24 mouse cellular contexts compared by ENCODE assay signal in the genomic region with DNA sequence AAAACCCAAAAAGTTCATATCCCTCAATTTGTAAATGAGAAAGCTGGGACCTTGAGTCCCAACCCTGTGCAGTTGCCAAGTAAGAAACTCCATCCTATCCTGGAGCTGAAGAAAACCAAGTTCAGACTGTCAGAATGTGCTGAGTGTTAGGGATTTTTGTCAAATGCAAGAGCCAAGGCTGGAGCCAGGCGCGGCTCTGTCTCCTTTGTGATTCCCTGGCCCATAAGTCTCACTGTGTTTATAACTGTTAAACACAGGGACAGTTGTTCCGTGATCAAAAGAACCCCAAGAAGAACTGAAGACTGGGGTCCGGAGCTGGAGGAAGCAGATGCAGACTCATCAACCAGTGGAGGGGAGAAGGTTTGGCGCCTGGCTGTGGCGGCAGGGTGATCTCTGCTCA.
A peak's percentile ranks its signal among the peaks of the same experiment; 100 is the strongest.
DNase-seq lines count a peak whose midpoint lies in the region; ATAC-seq and TF ChIP-seq lines count a peak whose summit lies in the region.
"Had no signal": no experiment of that assay in that cellular context is flagged by ENCODE, and none has a peak within 500 bp of the region (broad histone marks: within the 10 kb centered on the region; RNA-seq: fewer than 3 reads in every experiment).

No protein-coding gene starts in this region.

- TF ChIP-seq CTCF in stomach, postnatal 0 days (IDR thresholded peaks at IDR 0.05; ENCODE audit: low read depth): no peak

- H3K27ac ChIP-seq in kidney, embryonic 16.5 days (ENCODE audit: low read length): no peak overlapping the region
- H3K27ac ChIP-seq in stomach, embryonic 15.5 days: 0 out of 2 replicates have a peak overlapping the region, but pooled peaks have one; percentile 16
- no peak overlapping the region for H3K27ac ChIP-seq in stomach, postnatal 0 days (replicated peaks)
- H3K27ac ChIP-seq: embryonic facial prominence, embryonic 13.5 days; forebrain, embryonic 15.5 days; hindbrain, embryonic 13.5 days; layer of hippocampus, adult 2 months; liver, embryonic 12.5 days; midbrain, embryonic 15.5 days had no signal

- no peaks in the 10 kb centered on the region for H3K9me3 ChIP-seq in kidney, embryonic 16.5 days (ENCODE audit: low read length)
- H3K9me3 ChIP-seq in stomach, embryonic 15.5 days: no peaks in the 10 kb centered on the region
- no peaks in the 10 kb centered on the region for H3K9me3 ChIP-seq in stomach, postnatal 0 days (ENCODE audit: control insufficient read depth, low read length)
- H3K9me3 ChIP-seq: embryonic facial prominence, embryonic 13.5 days; forebrain, embryonic 15.5 days; hindbrain, embryonic 13.5 days; liver, embryonic 12.5 days; midbrain, embryonic 15.5 days had no signal

- no peak overlapping the region for H3K9ac ChIP-seq in kidney, embryonic 16.5 days (replicated peaks; ENCODE audit: low read length)
- no peak overlapping the region for H3K9ac ChIP-seq in stomach, embryonic 15.5 days
- no peak overlapping the region for H3K9ac ChIP-seq in stomach, postnatal 0 days (ENCODE audit: low read length)
- H3K9ac ChIP-seq: embryonic facial prominence, embryonic 13.5 days; forebrain, embryonic 15.5 days; hindbrain, embryonic 13.5 days; liver, embryonic 12.5 days; midbrain, embryonic 15.5 days had no signal

- TF ChIP-seq EP300 in stomach, postnatal 0 days (optimal IDR thresholded peaks at IDR 0.05): no peak

- DNase-seq in gastrocnemius, postnatal 25 days: peak; percentile 11
- DNase-seq in gastrocnemius, adult 18-20 months (ENCODE audit: low spot score): no peak
- peak; percentile 28 for DNase-seq in kidney, adult 18-20 months
- DNase-seq in stomach, postnatal 0 days (ENCODE audit: low spot score): no peak
- no peak for DNase-seq in layer of hippocampus, adult 11-12 months (ENCODE audit: low spot score)
- DNase-seq in T-cell, adult 2 months (ENCODE audit: low spot score): no peak
- DNase-seq: adrenal gland, postnatal 25 days; cerebellum, adult 11 months; cerebellum, postnatal 10 days; layer of hippocampus, postnatal 36 days; lung, adult 2 months; thymus, adult 18-20 months; thymus, postnatal 4 days had no signal

- no peak overlapping the region for H3K4me3 ChIP-seq in kidney, embryonic 16.5 days (ENCODE audit: low read length)
- H3K4me3 ChIP-seq in stomach, embryonic 15.5 days (replicated peaks): no peak overlapping the region
- no peak overlapping the region for H3K4me3 ChIP-seq in stomach, postnatal 0 days (ENCODE audit: low read depth, low read length)
- H3K4me3 ChIP-seq: embryonic facial prominence, embryonic 13.5 days; forebrain, embryonic 15.5 days; hindbrain, embryonic 13.5 days; layer of hippocampus, adult 2 months; liver, embryonic 12.5 days; midbrain, embryonic 15.5 days; myocyte had no signal

- H3K27me3 ChIP-seq in kidney, embryonic 16.5 days (ENCODE audit: insufficient read depth, low read length): no peaks in the 10 kb centered on the region
- H3K27me3 ChIP-seq in stomach, embryonic 15.5 days (replicated peaks): no peaks in the 10 kb centered on the region
- H3K27me3 ChIP-seq in stomach, postnatal 0 days (ENCODE audit: control insufficient read depth, insufficient read depth, low read length): no peaks in the 10 kb centered on the region
- H3K27me3 ChIP-seq: CH12.LX; embryonic facial prominence, embryonic 13.5 days had no signal

- WGBS in kidney, embryonic 16.5 days: 81% methylated on average over 6 of the region's 6 CpGs
- 48% methylated on average over 6 of the region's 6 CpGs for WGBS in stomach, embryonic 15.5 days
- 54% methylated on average over 6 of the region's 6 CpGs for WGBS in stomach, postnatal 0 days

- no peak overlapping the region for H3K4me2 ChIP-seq in kidney, embryonic 16.5 days (replicated peaks; ENCODE audit: low read depth, low read length)
- no peak overlapping the region for H3K4me2 ChIP-seq in stomach, embryonic 15.5 days
- no peak overlapping the region for H3K4me2 ChIP-seq in stomach, postnatal 0 days (replicated peaks; ENCODE audit: low read depth)
- H3K4me2 ChIP-seq: embryonic facial prominence, embryonic 13.5 days; forebrain, embryonic 15.5 days; hindbrain, embryonic 13.5 days; liver, embryonic 12.5 days; midbrain, embryonic 15.5 days had no signal

- peaks cover 49% of the 10 kb centered on the region for H3K4me1 ChIP-seq in kidney, embryonic 16.5 days (ENCODE audit: insufficient read depth, low read length)
- peaks cover 19% of the 10 kb centered on the region for H3K4me1 ChIP-seq in stomach, embryonic 15.5 days
- H3K4me1 ChIP-seq in stomach, postnatal 0 days (replicated peaks; ENCODE audit: control insufficient read depth, insufficient read depth): no peaks in the 10 kb centered on the region

- no peaks in the 10 kb centered on the region for H3K36me3 ChIP-seq in kidney, embryonic 16.5 days (ENCODE audit: insufficient read depth, low read length)
- H3K36me3 ChIP-seq in stomach, embryonic 15.5 days: no peaks in the 10 kb centered on the region
- no peaks in the 10 kb centered on the region for H3K36me3 ChIP-seq in stomach, postnatal 0 days (ENCODE audit: control insufficient read depth, insufficient read depth, low read length)
- H3K36me3 ChIP-seq: embryonic facial prominence, embryonic 13.5 days; forebrain, embryonic 15.5 days; hindbrain, embryonic 13.5 days; liver, embryonic 12.5 days; midbrain, embryonic 15.5 days had no signal

- ATAC-seq in kidney, embryonic 16.5 days (ENCODE audit: low FRiP score, low TSS enrichment): no peak
- ATAC-seq in stomach, embryonic 15.5 days (ENCODE audit: insufficient read depth, low FRiP score, low read depth): no peak
- ATAC-seq in stomach, postnatal 0 days (ENCODE audit: low FRiP score, low TSS enrichment): no peak
- ATAC-seq: forebrain, embryonic 15.5 days; inflammation-experienced regulatory T-cells, adult 6 months; liver, embryonic 12.5 days; midbrain, embryonic 15.5 days had no signal

Comparison
In these comparisons a context has a peak if more than half of its experiments do, and no peak if none do; other contexts are left out.
1. DNase-seq: peak in gastrocnemius, postnatal 25 days (single experiment) and kidney, adult 18-20 months (single experiment); none in gastrocnemius, adult 18-20 months (single experiment), stomach, postnatal 0 days (single experiment), layer of hippocampus, adult 11-12 months (single experiment) and T-cell, adult 2 months (single experiment).